Mouse (Mus musculus) spleen, embryonic (tissue): ENCODE measurements around the gene Rpl36a-ps1.

Source experiments
- CTCF ChIA-PET: fragments of 350-600 bp; sonication (Branson Sonifier 250); formaldehyde crosslinking; loops from one replicate; lab custom pipeline; 2022; lab: Charles Lee

Rpl36a-ps1 gene

DNA sequence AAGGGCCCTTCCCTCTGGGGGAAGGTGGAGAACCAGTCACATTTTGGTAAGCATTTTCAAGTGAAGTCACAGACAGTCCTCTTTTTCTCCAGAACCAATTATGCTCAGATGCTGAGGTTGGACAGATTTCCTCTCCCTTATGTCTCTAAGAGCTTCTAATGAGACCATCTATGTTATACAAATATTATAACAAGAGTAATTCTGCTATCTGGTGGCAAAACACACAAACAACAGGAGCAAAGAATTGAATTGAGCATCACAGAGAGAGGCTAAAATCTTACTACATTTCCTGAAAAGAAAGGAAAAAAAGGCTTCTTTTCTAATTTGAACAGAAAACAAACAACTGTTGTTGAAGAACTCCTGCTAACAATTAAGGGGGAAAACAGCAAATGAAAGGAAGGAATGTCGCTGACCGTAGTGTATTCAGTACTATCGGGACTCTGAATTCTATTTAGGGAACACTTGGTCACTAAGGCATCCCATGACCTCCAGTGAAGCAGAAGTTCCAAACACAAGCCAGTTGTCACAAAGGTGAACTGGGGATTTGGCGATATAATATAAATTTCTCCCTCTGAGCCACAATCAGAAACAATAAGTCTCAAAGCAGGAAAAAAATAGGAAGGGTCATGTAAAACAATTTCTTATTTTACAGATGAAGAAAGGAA lies 42.4 kb downstream of the Rpl36a-ps1 start:
- CTCF ChIA-PET, result no interaction called here
